Mouse (Mus musculus) ES-Bruce4 (cell line): ENCODE results near the gene Ms4a2.

Experiments
- CTCF ChIP-seq: IDR thresholded peaks from one replicate; pipeline ENCODE4 v1.8.1; 2011; ENCODE audit warnings: low read depth, low read length
- EP300 ChIP-seq: IDR thresholded peaks from 2 replicates; pipeline ENCODE4 v1.6.1; 2011; ENCODE audit warnings: low read depth, low read length; ENCODE audit not compliant: insufficient read depth
- POLR2A ChIP-seq: IDR thresholded peaks from one replicate; pipeline ENCODE4 v1.8.1; 2011; ENCODE audit warnings: low read length; ENCODE audit not compliant: insufficient read depth

DNA sequence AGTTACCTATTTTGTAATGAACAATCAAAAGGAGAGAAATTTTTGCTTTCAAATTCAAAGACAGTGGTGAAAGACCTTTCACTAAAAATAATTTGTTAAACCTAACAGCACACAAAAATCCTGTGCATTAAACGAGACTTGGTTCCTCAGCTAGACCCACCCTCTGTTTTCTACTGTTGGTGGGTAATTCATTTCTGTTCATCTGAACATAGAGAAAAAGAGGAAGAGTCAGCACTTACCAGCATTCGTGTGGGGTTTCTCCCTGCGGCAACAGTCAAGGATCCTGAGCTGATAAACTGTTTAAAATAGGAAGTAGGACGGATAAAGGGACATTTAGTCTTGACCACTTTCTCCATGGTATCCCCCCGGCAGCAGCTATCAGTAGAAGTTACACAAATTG is 12.1 kb upstream of the Ms4a2 start:
- TF ChIP-seq CTCF (no peak), POLR2A (no peak), EP300 (no peak)
